24 mouse cellular contexts compared by ENCODE assay signal in genomic region chr10:122958699-122959098, GRCm38 (mm10).
"Had no signal": no experiment of that assay in that cellular context is flagged by ENCODE, and none has a peak within 500 bp of the region (broad histone marks: within the 10 kb centered on the region; RNA-seq: fewer than 3 reads in every experiment).

No protein-coding gene starts in this region.

- H3K4me2 ChIP-seq: heart, embryonic 12.5 days; hindbrain, embryonic 14.5 days; intestine, embryonic 15.5 days; limb, embryonic 13.5 days; limb, embryonic 15.5 days; liver, embryonic 12.5 days had no signal

- H3K9me3 ChIP-seq: intestine, embryonic 15.5 days; limb, embryonic 13.5 days; limb, embryonic 15.5 days; liver, embryonic 12.5 days had no signal

- ATAC-seq: hindbrain, embryonic 16.5 days; inflammation-experienced regulatory T-cells, adult 6 months; intestine, embryonic 15.5 days; intestine, postnatal 0 days; liver, embryonic 12.5 days had no signal

- H3K27ac ChIP-seq: gastrocnemius, adult 2 months; heart, adult 2 months; hindbrain, embryonic 14.5 days; intestine, embryonic 15.5 days; layer of hippocampus, adult 2 months; left cerebral cortex, adult 2 months; limb, embryonic 13.5 days; limb, embryonic 15.5 days; liver, embryonic 12.5 days; liver, embryonic 14.5 days had no signal

- H3K36me3 ChIP-seq: heart, embryonic 12.5 days; intestine, embryonic 15.5 days; limb, embryonic 13.5 days; limb, embryonic 15.5 days; liver, embryonic 12.5 days had no signal

- H3K9ac ChIP-seq: heart, embryonic 12.5 days; hindbrain, embryonic 14.5 days; intestine, embryonic 15.5 days; limb, embryonic 13.5 days; limb, embryonic 15.5 days; liver, embryonic 12.5 days; liver, embryonic 14.5 days had no signal

- DNase-seq: gastrocnemius, adult 2 months; gastrocnemius, postnatal 14 days; gastrocnemius, postnatal 36 days; heart, adult 11 months; heart, adult 2 months; heart, postnatal 14 days; heart, postnatal 36 days; kidney, adult 18-20 months; kidney, adult 8-10 months; kidney, postnatal 10 days; kidney, postnatal 25 days; kidney, postnatal 4 days had no signal

- H3K4me1 ChIP-seq: liver, embryonic 12.5 days had no signal

- H3K4me3 ChIP-seq: gastrocnemius, adult 2 months; heart, adult 2 months; heart, embryonic 12.5 days; intestine, embryonic 15.5 days; layer of hippocampus, adult 2 months; left cerebral cortex, adult 2 months; limb, embryonic 13.5 days; limb, embryonic 15.5 days; liver, embryonic 12.5 days had no signal

- H3K27me3 ChIP-seq: intestine, embryonic 15.5 days; limb, embryonic 13.5 days; limb, embryonic 15.5 days had no signal
